Mouse (Mus musculus): ENCODE results near the gene Gm21860. TPM values are rescaled to one million over a fixed set of nuclear protein-coding genes. Genes with fewer than 3 reads are reported as not detected.

Gene Gm21860
- not detected in 2 replicates for polyA plus RNA-seq (2012; rRNA removed)

DNA sequence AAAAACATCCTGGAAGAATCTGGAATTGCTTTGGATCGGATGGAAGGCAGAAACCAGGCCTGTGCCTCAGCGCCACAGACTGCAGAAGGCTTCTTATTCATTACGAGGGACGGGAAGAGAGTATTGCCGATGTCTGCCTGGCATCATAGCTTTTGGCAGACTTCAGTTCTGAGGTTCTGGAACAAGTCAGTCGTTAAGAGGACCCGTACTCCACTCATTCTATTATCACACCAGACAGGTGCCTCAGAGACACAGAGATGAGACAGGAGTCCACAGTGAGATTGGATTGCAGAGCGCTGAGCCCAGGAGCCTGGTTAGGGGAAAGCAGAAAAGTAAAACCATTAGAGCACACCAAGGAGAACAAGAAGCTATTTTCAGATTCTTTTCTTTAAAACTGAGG lies at the start of gene Gm21860:
TSS of gene Gm21860 (minus strand) at position 101 of the 400 bp plus-strand sequence.

GRCm38 (mm10) chrY:90784438-90784837 lies 29.8 kb upstream of the Gm21860 start, which contains the start of gene Gm47283:
Gene Gm47283 (plus strand): TSS chrY:90784738.

Other genes with a start within 250 kb of the Gm21860 start
- gene Gm47283, start 29.9 kb upstream of the Gm21860 start, polyA plus RNA-seq (2012; rRNA removed): not detected in 2 replicates
- not detected in 2 replicates for gene Gm21748, start 84.4 kb upstream of the Gm21860 start, polyA plus RNA-seq (2012; rRNA removed)